Mouse (Mus musculus) T-cell, adult 66 days (primary cell): ENCODE measurements around the gene Agxt. TPM values are rescaled to one million over a fixed set of nuclear protein-coding genes. Genes with fewer than 3 reads are reported as not detected.

Source experiments
- total RNA-seq, 2 experiments: library from RNA; stranded (reverse); gene quantifications; 3 replicates in 1 of 2; 4 replicates in 1 of 2; pipeline ENCODE4 v1.2.4; 2023

Gene Agxt
- total RNA-seq: not detected

DNA sequence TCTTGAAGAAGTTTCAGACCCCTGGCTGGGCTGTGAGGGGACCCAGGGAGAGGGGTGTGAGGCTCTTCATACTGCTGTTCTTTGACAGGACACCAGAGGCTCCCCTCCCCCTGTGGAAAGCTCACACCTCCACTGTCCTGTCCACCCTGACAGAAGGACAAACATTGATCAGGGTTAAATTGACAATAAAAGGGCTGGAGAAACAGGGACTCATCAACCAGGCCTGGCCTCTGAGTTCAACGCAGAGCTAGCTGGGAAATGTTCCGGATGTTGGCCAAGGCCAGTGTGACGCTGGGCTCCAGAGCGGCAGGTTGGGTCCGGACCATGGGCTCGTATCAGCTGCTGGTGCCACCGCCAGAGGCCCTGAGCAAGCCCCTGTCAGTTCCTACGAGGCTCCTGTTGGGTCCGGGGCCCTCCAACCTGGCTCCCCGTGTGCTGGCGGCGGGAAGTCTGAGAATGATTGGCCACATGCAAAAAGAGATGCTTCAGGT, at the start of gene Agxt:
Gene Agxt, plus strand, starts transcription at position 205 of the 491 bp plus-strand sequence.

DNA sequence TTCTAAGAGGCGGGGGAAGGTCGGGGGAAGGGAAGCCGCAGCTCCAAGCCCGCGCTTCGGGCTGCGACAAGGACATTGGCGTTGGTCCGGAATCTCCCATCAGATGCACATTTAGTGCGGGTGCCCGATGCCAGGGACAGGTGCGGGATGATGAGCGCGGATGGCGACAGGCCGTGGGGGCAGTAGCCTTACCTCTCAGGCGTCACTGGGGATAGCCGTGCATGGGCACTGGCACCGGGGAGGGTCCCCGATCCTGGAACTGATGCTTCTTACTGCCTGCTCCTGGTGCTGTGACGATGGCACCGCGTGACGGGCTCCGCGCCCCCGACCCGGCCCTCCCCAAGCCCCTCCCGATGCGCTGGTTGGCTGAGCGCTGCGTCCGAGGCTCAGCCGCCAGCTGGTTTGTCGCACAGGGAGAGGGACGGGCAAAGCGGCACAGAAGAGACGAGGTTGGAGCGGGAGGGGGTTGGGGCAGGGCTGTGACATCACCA, 33.4 kb upstream of the Agxt start, which contains the start of gene Kif1a:
Gene Kif1a, minus strand, starts transcription at position 381 of the 491 bp plus-strand sequence.

DNA sequence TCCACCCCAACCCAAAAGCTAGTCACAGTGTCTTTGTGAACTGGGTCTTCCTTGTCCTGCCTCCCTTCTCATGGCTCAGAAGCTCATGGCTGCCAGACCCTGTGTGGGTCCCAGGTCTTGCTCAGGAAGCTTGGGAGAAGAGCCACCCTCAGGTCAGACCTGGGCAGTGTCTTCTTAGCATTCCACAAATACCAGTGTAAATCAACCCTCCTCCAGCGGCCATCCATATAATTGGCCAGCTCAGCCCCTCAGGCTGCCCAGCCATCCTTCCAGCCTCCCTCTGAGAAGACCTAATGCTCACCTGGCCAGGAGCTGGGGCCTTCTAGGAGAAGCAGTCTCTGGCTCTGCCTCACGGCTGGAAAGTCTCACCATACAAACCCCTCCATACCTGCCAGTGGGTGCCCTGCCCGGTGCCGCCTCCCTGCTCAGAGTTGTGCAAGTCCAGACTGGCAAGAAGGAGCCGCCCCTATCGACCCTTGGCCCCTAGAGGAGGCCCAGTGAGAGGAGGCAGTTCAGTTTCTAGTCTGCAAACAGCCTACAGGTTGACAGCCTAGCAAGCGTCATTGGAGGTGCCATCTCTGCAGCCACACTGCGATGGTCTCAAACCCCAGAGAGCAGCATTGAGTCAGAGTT, 25.6 kb downstream of the Agxt start, which contains the start of gene 2310007B03Rik:
Gene 2310007B03Rik, minus strand, starts transcription at position 448 of the 633 bp plus-strand sequence.

DNA sequence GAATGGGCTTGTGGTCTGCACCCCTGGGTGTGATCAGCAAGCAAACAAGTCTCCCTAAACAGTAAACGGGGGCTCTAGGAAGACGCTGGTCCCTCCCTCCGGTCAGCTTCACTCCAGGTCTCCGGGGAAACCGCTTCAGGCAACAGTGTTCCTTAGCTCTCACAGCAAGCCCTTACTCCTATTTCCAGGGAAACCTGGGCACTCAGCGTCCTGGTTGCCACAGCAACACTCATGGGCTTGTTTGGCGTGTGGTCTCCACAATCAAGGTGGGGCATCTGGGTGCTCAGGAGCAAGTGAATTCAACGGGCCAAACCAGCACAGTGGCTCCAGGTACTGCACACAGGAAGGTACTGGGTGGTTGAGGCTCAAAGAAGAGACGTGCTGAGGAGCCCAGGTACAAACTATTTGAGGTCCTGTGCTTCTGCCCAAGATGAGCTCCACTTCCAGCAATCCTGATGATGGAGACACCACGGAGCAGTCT, 33.3 kb downstream of the Agxt start, which contains the start of gene Crocc2:
Gene Crocc2, plus strand, starts transcription at position 431 of the 481 bp plus-strand sequence.

Other genes with a start within 250 kb of the Agxt start
- 1 to 10 TPM; 1.5 to 2.1 TPM for gene Ankmy1, start 232.3 kb upstream of the Agxt start, total RNA-seq
- 1 to 10 TPM; 4.4 to 6.4 TPM for gene Dusp28, start 228.3 kb upstream of the Agxt start, total RNA-seq
- 100 to 1,000 TPM; 112 to 115 TPM for gene Rnpepl1, start 224.5 kb upstream of the Agxt start, total RNA-seq
- 10 to 100 TPM; 23.5 to 23.8 TPM for gene Capn10, start 200.9 kb upstream of the Agxt start, total RNA-seq
- gene Gpr35, start 184.4 kb upstream of the Agxt start, total RNA-seq: 1 to 10 TPM in 1 of 2 experiments, under 1 TPM in 1; 0.76 to 1.6 TPM
- gene Aqp12, start 128.9 kb upstream of the Agxt start, total RNA-seq: not detected
- not detected for gene Kif1a, start 33.3 kb upstream of the Agxt start, total RNA-seq
- gene 2310007B03Rik, start 25.7 kb downstream of the Agxt start, total RNA-seq: not detected
- gene Crocc2, start 33.5 kb downstream of the Agxt start, total RNA-seq: not detected
- under 1 TPM in 1 of 2 experiments, not detected in 1; 0.15 TPM for gene Sned1, start 100.6 kb downstream of the Agxt start, total RNA-seq
- gene Mterf4, start 170.7 kb downstream of the Agxt start, total RNA-seq: 10 to 100 TPM; 19.0 to 19.4 TPM
- 10 to 100 TPM; 25.9 to 34.8 TPM for gene Ppp1r7, start 207.6 kb downstream of the Agxt start, total RNA-seq
- 1 to 10 TPM; 1.8 to 3.1 TPM for gene Pask, start 208.2 kb downstream of the Agxt start, total RNA-seq
- not detected for gene Ano7, start 238.7 kb downstream of the Agxt start, total RNA-seq